Comparison of ENCODE assay signal across 10 mouse cellular contexts in genomic region chr11:59302700-59303569, GRCm38 (mm10). TPM values are rescaled to one million over a fixed set of nuclear protein-coding genes. Genes with fewer than 3 reads are reported as not detected.
A peak's percentile ranks its signal among the peaks of the same experiment; 100 is the strongest.
DNase-seq lines count a peak whose midpoint lies in the region; ATAC-seq and TF ChIP-seq lines count a peak whose summit lies in the region.
"Had no signal": no experiment of that assay in that cellular context is flagged by ENCODE, and none has a peak within 500 bp of the region (broad histone marks: within the 10 kb centered on the region; RNA-seq: fewer than 3 reads in every experiment).

No protein-coding gene starts in this region.

- no peak for TF ChIP-seq POLR2A in liver, adult 2 months (IDR thresholded peaks at IDR 0.05; ENCODE audit: extremely low read depth, insufficient read depth, low read length)

- H3K4me1 ChIP-seq in liver, adult 2 months (ENCODE audit: control insufficient read depth, insufficient read depth, low read length), result peaks cover 2% of the 10 kb centered on the region; the same call in 1 of the 2 replicates
- peaks cover 5% of the 10 kb centered on the region for H3K4me1 ChIP-seq in liver, embryonic 12.5 days
- no peaks in the 10 kb centered on the region for H3K4me1 ChIP-seq in liver, embryonic 14.5 days (replicated peaks; ENCODE audit: control insufficient read depth in 2 of 2, insufficient read depth in 2 of 2, low read length in 1 of 2)

- no peak overlapping the region for H3K27ac ChIP-seq in liver, adult 2 months (replicated peaks; ENCODE audit: insufficient read depth, low read depth, low read length)
- H3K27ac ChIP-seq in liver, embryonic 12.5 days, result no peak overlapping the region
- H3K27ac ChIP-seq in liver, embryonic 14.5 days, result no peak overlapping the region
- H3K27ac ChIP-seq: embryonic facial prominence, embryonic 15.5 days; stomach, embryonic 15.5 days had no signal

- no peaks in the 10 kb centered on the region for H3K9me3 ChIP-seq in liver, embryonic 12.5 days (replicated peaks)
- no peaks in the 10 kb centered on the region for H3K9me3 ChIP-seq in liver, embryonic 14.5 days (ENCODE audit: control insufficient read depth, low read length)
- H3K9me3 ChIP-seq: embryonic facial prominence, embryonic 15.5 days; stomach, embryonic 15.5 days had no signal

- DNase-seq in liver, adult 2 months (ENCODE audit: extremely low read depth, low read depth, low spot score), result peak; percentile 76
- DNase-seq in cerebellum, adult 9-11 months, result peak; percentile 89
- peak; percentile 82 to 87 for DNase-seq in frontal cortex, postnatal 14 days (ENCODE audit: low spot score in 2 of 2)
- peak; percentile 87 to 89 for DNase-seq in kidney, adult 8-10 months
- peak; percentile 20 to 31 (median 31) for DNase-seq in liver, embryonic 14.5 days (ENCODE audit: low read depth in 3 of 3, low spot score in 3 of 3)
- DNase-seq in ovary, adult 18-20 months (ENCODE audit: low spot score), result peak; percentile 71
- DNase-seq in thymus, postnatal 25 days, result peak; percentile 65

- no peaks in the 10 kb centered on the region for H3K79me2 ChIP-seq in liver, adult 2 months (ENCODE audit: control insufficient read depth, insufficient read depth, low read length)

- WGBS in liver, adult 2 months, result 35% methylated on average over 5 of the region's 10 CpGs
- 28% methylated on average over 5 of the region's 10 CpGs for WGBS in liver, embryonic 12.5 days (ENCODE audit: insufficient replicate concordance)
- WGBS in liver, embryonic 14.5 days (ENCODE audit: insufficient replicate concordance), result 13% methylated on average over 10 of the region's 10 CpGs

- no peaks in the 10 kb centered on the region for H3K36me3 ChIP-seq in liver, adult 2 months (ENCODE audit: control insufficient read depth, insufficient read depth, low read length)
- no peaks in the 10 kb centered on the region for H3K36me3 ChIP-seq in liver, embryonic 12.5 days
- H3K36me3 ChIP-seq in liver, embryonic 14.5 days (replicated peaks; ENCODE audit: control insufficient read depth, insufficient read depth, low read depth), result no peaks in the 10 kb centered on the region
- H3K36me3 ChIP-seq: embryonic facial prominence, embryonic 15.5 days; stomach, embryonic 15.5 days had no signal

- H3K27me3 ChIP-seq in liver, adult 2 months (ENCODE audit: control insufficient read depth, insufficient read depth, low read length), result no peaks in the 10 kb centered on the region; the same call in 1 of the 2 replicates
- peaks cover 98% of the 10 kb centered on the region for H3K27me3 ChIP-seq in liver, embryonic 12.5 days (replicated peaks)
- peaks cover 59% of the 10 kb centered on the region for H3K27me3 ChIP-seq in liver, embryonic 14.5 days (ENCODE audit: control insufficient read depth, insufficient read depth, low read length)

- H3K4me3 ChIP-seq in liver, adult 2 months (ENCODE audit: insufficient read depth, low read depth, low read length), result no peak overlapping the region
- no peak overlapping the region for H3K4me3 ChIP-seq in liver, embryonic 12.5 days
- H3K4me3 ChIP-seq in liver, embryonic 14.5 days (ENCODE audit: insufficient read depth in 1 of 2, low read depth in 2 of 2, low read length in 2 of 2), result no peak overlapping the region
- H3K4me3 ChIP-seq: embryonic facial prominence, embryonic 15.5 days; stomach, embryonic 15.5 days had no signal

- no peak for TF ChIP-seq EP300 in liver, embryonic 14.5 days (IDR thresholded peaks at IDR 0.05; ENCODE audit: low read depth)

- ATAC-seq in liver, embryonic 12.5 days, result no peak
- no peak for ATAC-seq in liver, embryonic 14.5 days (ENCODE audit: insufficient read depth)

- H3K9ac ChIP-seq in liver, adult 2 months (ENCODE audit: low read depth, low read length), result no peak overlapping the region
- H3K9ac ChIP-seq in liver, embryonic 12.5 days, result no peak overlapping the region
- no peak overlapping the region for H3K9ac ChIP-seq in liver, embryonic 14.5 days (replicated peaks)
- H3K9ac ChIP-seq: embryonic facial prominence, embryonic 15.5 days; stomach, embryonic 15.5 days had no signal

- no peak overlapping the region for H3K4me2 ChIP-seq in liver, embryonic 12.5 days
- H3K4me2 ChIP-seq in liver, embryonic 14.5 days (ENCODE audit: low read depth), result no peak overlapping the region
- H3K4me2 ChIP-seq: embryonic facial prominence, embryonic 15.5 days; stomach, embryonic 15.5 days had no signal

- TF ChIP-seq CTCF in liver, adult 2 months (IDR thresholded peaks at IDR 0.05; ENCODE audit: low read depth, low read length), result peak; percentile 93
- TF ChIP-seq CTCF in liver, embryonic 14.5 days (IDR thresholded peaks at IDR 0.05; ENCODE audit: low read depth), result peak; percentile 85

RNA-seq across cellular contexts. Expression of gene Wnt9a, which starts 3.8 kb away (rescaled TPM):
- total RNA-seq in liver, adult 2 months (2014; rRNA removed), result 0.13 and 0.37 TPM in 2 replicates
- polyA plus RNA-seq in liver, adult 2 months (2012; rRNA removed), result 0.46 TPM in 2 replicates
- 0.32 and 0.50 TPM in 2 replicates for polyA plus RNA-seq in liver, embryonic 12.5 days (2016; fragmentation: Nextera tagmentation; extraction: Ambion mirVana)
- 0.08 and 0.12 TPM in 2 replicates for polyA plus RNA-seq in liver, embryonic 14.5 days (2012; rRNA removed)
- 0.04 and 0.08 TPM in 2 replicates for polyA plus RNA-seq in liver, embryonic 14.5 days (2014; fragmentation: Nextera tagmentation; extraction: Ambion mirVana)

RNA-seq across cellular contexts. Expression of gene Wnt3a, which starts 12.4 kb away (rescaled TPM):
- not detected in 2 replicates for total RNA-seq in liver, adult 2 months (2014; rRNA removed)
- polyA plus RNA-seq in liver, adult 2 months (2012; rRNA removed), result not detected in 2 replicates
- 0.06 TPM in 1 of 2 replicates, not detected in the other for polyA plus RNA-seq in liver, embryonic 12.5 days (2016; fragmentation: Nextera tagmentation; extraction: Ambion mirVana)
- 0.01 and 0.03 TPM in 2 replicates for polyA plus RNA-seq in liver, embryonic 14.5 days (2012; rRNA removed)
- polyA plus RNA-seq in liver, embryonic 14.5 days (2014; fragmentation: Nextera tagmentation; extraction: Ambion mirVana), result not detected in 2 replicates

Comparison
In these comparisons a context has a peak if more than half of its experiments do, and no peak if none do; other contexts are left out.
1. DNase-seq: peak in every context shown above with its lines; median percentile 89 in cerebellum, adult 9-11 months; 88 in kidney, adult 8-10 months; 84 in frontal cortex, postnatal 14 days; 76 in liver, adult 2 months; 71 in ovary, adult 18-20 months; 65 in thymus, postnatal 25 days; 31 in liver, embryonic 14.5 days.